28 mouse cellular contexts compared by ENCODE assay signal in genomic region chr15:27609554-27609953, GRCm38 (mm10). TPM values are rescaled to one million over a fixed set of nuclear protein-coding genes. Genes with fewer than 3 reads are reported as not detected.
A peak's percentile ranks its signal among the peaks of the same experiment; 100 is the strongest.
DNase-seq lines count a peak whose midpoint lies in the region; ATAC-seq and TF ChIP-seq lines count a peak whose summit lies in the region.
"Had no signal": no experiment of that assay in that cellular context is flagged by ENCODE, and none has a peak within 500 bp of the region (broad histone marks: within the 10 kb centered on the region; RNA-seq: fewer than 3 reads in every experiment).

No protein-coding gene starts in this region.

- DNase-seq in 416B (ENCODE audit: low read depth) (peak; percentile 90), G1E (ENCODE audit: low spot score) (no peak)
- no peak for DNase-seq in layer of hippocampus, adult 18-20 months (ENCODE audit: low spot score in 2 of 2)
- no peak for DNase-seq in cerebellum, adult 9-11 months
- DNase-seq: adrenal gland, postnatal 10 days; adrenal gland, postnatal 36 days; cerebellum, adult 18-20 months; cerebellum, adult 9-10 months; cerebellum, postnatal 25 days; embryo, embryonic 11 days; gastrocnemius, adult 2 months; gastrocnemius, postnatal 14 days; heart, adult 2 months; heart, postnatal 14 days; heart, postnatal 4 days had no signal

- no peak overlapping the region for H3K4me2 ChIP-seq in kidney, embryonic 15.5 days
- H3K4me2 ChIP-seq: embryonic facial prominence, embryonic 13.5 days; forebrain, embryonic 13.5 days; heart, embryonic 13.5 days; hindbrain, embryonic 15.5 days had no signal

- H3K9me3 ChIP-seq in G1E (replicated peaks) = no peaks in the 10 kb centered on the region
- no peaks in the 10 kb centered on the region for H3K9me3 ChIP-seq in kidney, embryonic 15.5 days (replicated peaks)
- H3K9me3 ChIP-seq: embryonic facial prominence, embryonic 10.5 days; embryonic facial prominence, embryonic 13.5 days; forebrain, embryonic 13.5 days; heart, embryonic 10.5 days; heart, embryonic 13.5 days; hindbrain, embryonic 15.5 days had no signal

- no peak for TF ChIP-seq CTCF in G1E (IDR thresholded peaks at IDR 0.05; ENCODE audit: low read depth, low read length)

- H3K27ac ChIP-seq in kidney, embryonic 15.5 days = no peak overlapping the region
- H3K27ac ChIP-seq: embryonic facial prominence, embryonic 10.5 days; embryonic facial prominence, embryonic 13.5 days; forebrain, embryonic 13.5 days; gastrocnemius, adult 2 months; heart, adult 2 months; heart, embryonic 10.5 days; heart, embryonic 13.5 days; hindbrain, embryonic 15.5 days had no signal

- H3K4me1 ChIP-seq in G1E (ENCODE audit: insufficient read depth, low read depth, low read length) = peaks cover 26% of the 10 kb centered on the region
- H3K4me1 ChIP-seq in kidney, embryonic 15.5 days = 0 out of 2 replicates have a peak, but pooled peaks cover 6% of the 10 kb centered on the region
- H3K4me1 ChIP-seq: embryonic facial prominence, embryonic 10.5 days; embryonic facial prominence, embryonic 13.5 days; forebrain, embryonic 13.5 days; heart, embryonic 10.5 days had no signal

- peaks cover 94% of the 10 kb centered on the region for H3K36me3 ChIP-seq in G1E (replicated peaks)
- peaks cover 74% of the 10 kb centered on the region for H3K36me3 ChIP-seq in kidney, embryonic 15.5 days

- ATAC-seq in G1E (ENCODE audit: extremely low read depth, insufficient number of reproducible peaks, low FRiP score, poor library complexity, severe bottlenecking) = peak; percentile 42
- ATAC-seq in common myeloid progenitor, adult 5-6 weeks (replicated peaks; ENCODE audit: low read depth, poor library complexity, severe bottlenecking) = peak; percentile 50
- peak; percentile 28; the same call in 1 of the 2 replicates for ATAC-seq in megakaryocyte-erythroid progenitor cell, adult 5-6 weeks (replicated peaks; ENCODE audit: low FRiP score, low TSS enrichment, poor library complexity, severe bottlenecking)
- ATAC-seq in kidney, embryonic 15.5 days (replicated peaks; ENCODE audit: low FRiP score) = no peak
- ATAC-seq: activated CD4-positive, CD25-positive, alpha-beta regulatory T cell, adult 4 months; forebrain, embryonic 13.5 days; forebrain, embryonic 16.5 days; intestine, postnatal 0 days had no signal

- H3K4me3 ChIP-seq in G1E (ENCODE audit: low read depth, low read length) = no peak overlapping the region
- H3K4me3 ChIP-seq in kidney, embryonic 15.5 days (replicated peaks) = no peak overlapping the region
- H3K4me3 ChIP-seq: embryonic facial prominence, embryonic 10.5 days; embryonic facial prominence, embryonic 13.5 days; erythroblast, embryonic 14.5 days; forebrain, embryonic 13.5 days; gastrocnemius, adult 2 months; heart, adult 2 months; heart, embryonic 10.5 days; heart, embryonic 13.5 days; hindbrain, embryonic 15.5 days had no signal

- WGBS in kidney, embryonic 15.5 days = 65% methylated on average over 4 of the region's 4 CpGs

- no peaks in the 10 kb centered on the region for H3K27me3 ChIP-seq in G1E (ENCODE audit: insufficient read depth, low read length)
- H3K27me3 ChIP-seq in kidney, embryonic 15.5 days = no peaks in the 10 kb centered on the region
- H3K27me3 ChIP-seq: embryonic facial prominence, embryonic 13.5 days; forebrain, embryonic 13.5 days; heart, embryonic 13.5 days; hindbrain, embryonic 15.5 days had no signal

- H3K9ac ChIP-seq in kidney, embryonic 15.5 days = no peak overlapping the region
- H3K9ac ChIP-seq: embryonic facial prominence, embryonic 13.5 days; forebrain, embryonic 13.5 days; heart, embryonic 13.5 days; hindbrain, embryonic 15.5 days had no signal

RNA-seq across cellular contexts. Expression of gene Otulin, which starts 20.9 kb away (rescaled TPM):
- total RNA-seq in G1E (2014; fragmentation: Nextera tagmentation) (40.3 and 42.5 TPM in 2 replicates), G1E (2017) (33.8 and 43.3 TPM in 2 replicates)
- polyA plus RNA-seq in G1E (2012) = 37.4 and 40.3 TPM in 2 replicates
- 30.4 and 37.0 TPM in 2 replicates for total RNA-seq in common myeloid progenitor, adult 5-6 weeks (2017)
- total RNA-seq in megakaryocyte-erythroid progenitor cell, adult 5-6 weeks (2014; fragmentation: Nextera tagmentation) = 36.3 and 51.2 TPM in 2 replicates
- 31.0 and 32.2 TPM in 2 replicates for total RNA-seq in megakaryocyte-erythroid progenitor cell, adult 5-6 weeks (2017)
- 10 to 100 TPM; 20.7 to 21.4 TPM for total RNA-seq in layer of hippocampus, adult 18-20 months (2021)
- 29.0 and 32.2 TPM in 2 replicates for polyA plus RNA-seq in kidney, embryonic 15.5 days (2015; fragmentation: Nextera tagmentation; extraction: Ambion mirVana)
